Mouse (Mus musculus) urinary bladder, adult 18-20 months (tissue): Measurements from ENCODE around the gene Ins2.

ENCODE experiments used
- DNase-seq, 2 experiments: peaks; one replicate each; pipeline ENCODE4 v3.0.0; 2022; ENCODE audit warnings: low spot score in 2 of 2, mixed read lengths in 2 of 2

The Ins2 gene

DNA sequence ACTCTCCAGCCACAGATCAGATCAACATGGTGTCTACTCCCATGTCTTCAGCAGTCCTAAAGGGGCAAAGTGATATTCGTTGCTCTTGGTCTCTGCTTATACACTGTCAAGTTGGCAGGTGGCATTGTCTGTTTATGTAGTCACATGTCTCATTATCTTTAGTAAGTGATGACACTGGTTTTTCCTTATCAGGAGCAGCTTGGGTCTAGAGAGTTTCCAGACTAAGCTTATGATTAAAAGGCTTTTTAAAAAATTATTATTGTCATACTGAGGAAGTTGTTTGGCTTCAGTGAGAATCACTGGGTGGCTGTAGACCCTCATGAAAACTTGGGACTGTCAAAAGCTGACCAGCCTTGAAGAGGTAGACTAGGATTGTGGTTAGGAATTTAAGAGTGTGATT, at the start of gene Ins2:
TSS of gene Ins2 (minus strand) at position 101 of the 400 bp plus-strand sequence.
- DNase-seq: no peak

GRCm38 (mm10) chr7:142792650-142793275, 49.6 kb upstream of the Ins2 start:
- DNase-seq: no peak

DNA sequence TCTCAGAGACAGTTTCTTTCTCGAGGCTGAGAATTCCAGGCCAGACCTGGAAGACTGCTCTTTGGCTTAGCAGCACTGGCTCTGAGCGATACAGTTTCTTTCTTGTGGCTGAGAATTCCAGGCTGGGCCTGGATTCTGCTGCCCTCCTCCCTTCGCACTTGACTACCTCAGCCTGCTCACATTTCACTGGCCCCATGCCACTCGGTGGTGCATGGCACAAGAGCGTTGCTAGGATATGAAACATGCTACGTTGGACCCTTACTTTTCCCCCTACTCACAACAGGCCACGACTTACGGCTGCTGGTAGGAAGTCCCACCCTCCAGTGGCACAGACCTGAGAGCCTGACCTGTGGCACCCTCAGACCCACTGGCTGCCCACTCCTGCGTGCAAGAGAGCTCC, 46.5 kb upstream of the Ins2 start:
- DNase-seq: no peak

DNA sequence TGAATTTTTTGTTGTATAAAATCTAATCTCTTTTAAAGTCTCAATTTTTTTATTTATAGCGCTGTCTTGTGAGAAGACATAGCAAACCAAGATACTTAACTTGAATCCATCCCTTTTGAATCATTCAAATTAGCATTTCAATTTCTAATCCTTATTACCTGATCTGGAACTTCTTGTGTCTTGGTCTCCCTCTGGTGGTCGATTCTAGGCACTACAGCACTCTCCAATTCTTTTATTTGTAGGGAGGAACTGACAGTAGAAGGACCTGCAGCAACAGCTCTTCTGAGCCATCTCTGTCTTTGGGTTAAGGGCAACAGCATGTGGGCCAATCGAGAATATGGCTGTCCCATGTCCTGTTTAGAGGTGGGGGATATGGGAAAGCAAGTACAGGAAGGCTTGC, 5.4 kb downstream of the Ins2 start:
- DNase-seq: no peak

- no peak for DNase-seq
These were observed 6.2 kb downstream of the Ins2 start for GRCm38 (mm10) chr7:142736943-142737490.

DNA sequence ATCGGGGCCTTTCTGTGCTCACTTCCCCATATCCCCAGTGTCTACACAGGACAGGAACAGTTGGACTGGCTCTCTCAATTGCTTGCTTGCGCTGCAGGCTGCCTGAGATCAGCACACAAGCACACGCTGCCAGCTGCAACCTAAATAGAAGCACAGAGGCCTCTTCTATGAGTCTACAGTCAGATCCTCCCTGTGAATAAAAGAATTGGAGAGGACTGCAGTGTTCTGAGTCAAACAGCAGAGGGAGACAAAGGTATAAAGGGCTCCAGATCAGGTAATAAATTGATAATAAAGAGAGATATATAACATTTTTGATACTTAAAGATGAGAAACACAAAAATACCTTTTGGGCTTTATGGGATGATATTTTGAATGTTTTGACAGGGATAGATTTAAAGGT, 17.2 kb downstream of the Ins2 start:
- DNase-seq: no peak

DNA sequence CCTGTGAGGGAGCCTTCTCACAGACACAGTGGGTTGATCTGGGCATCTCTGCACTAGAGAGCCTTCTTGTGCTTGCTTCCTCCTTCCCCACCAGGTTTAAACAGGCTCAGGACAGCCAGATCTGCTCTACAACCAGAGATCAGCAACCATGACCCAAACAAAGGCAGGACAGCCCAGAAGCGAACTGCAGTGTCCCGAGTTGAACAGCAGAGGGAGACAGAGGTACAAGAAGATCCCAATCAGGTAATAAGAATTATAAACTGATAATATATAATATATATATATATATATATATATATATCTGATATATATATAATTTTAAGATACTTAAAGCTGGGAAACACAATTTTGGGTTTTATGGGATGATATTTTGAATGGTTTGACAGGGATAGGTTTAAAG, 22.5 kb downstream of the Ins2 start:
- DNase-seq: no peak

- DNase-seq: no peak
These were observed 28.2 kb downstream of the Ins2 start for GRCm38 (mm10) chr7:142714783-142715498.

GRCm38 (mm10) chr7:142706873-142707272, 36.3 kb downstream of the Ins2 start:
- no peak for DNase-seq

GRCm38 (mm10) chr7:142699334-142699860, 43.8 kb downstream of the Ins2 start:
- no peak for DNase-seq

DNA sequence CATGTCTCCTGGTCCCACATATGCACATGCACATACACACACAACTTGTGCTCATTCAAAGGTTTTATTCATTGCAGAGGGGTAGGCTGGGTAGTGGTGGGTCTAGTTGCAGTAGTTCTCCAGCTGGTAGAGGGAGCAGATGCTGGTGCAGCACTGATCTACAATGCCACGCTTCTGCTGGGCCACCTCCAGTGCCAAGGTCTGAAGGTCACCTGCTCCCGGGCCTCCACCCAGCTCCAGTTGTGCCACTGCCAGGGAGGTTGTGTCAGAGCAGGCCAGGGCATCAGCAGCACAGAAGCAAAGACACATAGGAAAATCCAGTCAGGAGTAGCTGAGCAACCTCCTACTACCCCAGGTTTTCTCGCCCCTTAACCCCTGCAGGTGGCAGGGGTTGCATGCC, 64.6 kb downstream of the Ins2 start:
- DNase-seq: no peak

DNA sequence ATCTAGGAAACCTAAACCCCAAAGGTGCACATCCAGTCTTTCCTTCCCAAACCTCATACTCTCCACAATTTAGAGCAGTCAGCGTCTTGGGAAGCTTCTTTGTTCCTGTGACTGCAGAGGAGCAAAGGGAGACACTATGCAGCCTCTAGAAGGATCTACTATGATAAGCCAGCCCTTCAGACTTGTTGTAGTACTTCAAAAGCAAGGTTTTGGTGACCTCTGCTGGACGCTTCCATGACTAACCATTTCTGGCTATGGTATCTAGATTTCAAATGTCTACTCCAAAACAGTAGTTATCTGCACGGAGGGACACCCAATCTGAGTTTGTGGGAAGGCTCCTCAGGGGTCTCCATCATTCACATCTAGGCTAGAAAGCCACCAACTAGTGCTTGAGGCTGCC, 67.5 kb downstream of the Ins2 start:
- peak in 1 of 2 experiments; percentile 25 for DNase-seq

GRCm38 (mm10) chr7:142675141-142675540, 68.0 kb downstream of the Ins2 start:
- DNase-seq: no peak

- DNase-seq: peak in 1 of 2 experiments; percentile 28
These were observed 71.1 kb downstream of the Ins2 start for GRCm38 (mm10) chr7:142672120-142672519.

DNA sequence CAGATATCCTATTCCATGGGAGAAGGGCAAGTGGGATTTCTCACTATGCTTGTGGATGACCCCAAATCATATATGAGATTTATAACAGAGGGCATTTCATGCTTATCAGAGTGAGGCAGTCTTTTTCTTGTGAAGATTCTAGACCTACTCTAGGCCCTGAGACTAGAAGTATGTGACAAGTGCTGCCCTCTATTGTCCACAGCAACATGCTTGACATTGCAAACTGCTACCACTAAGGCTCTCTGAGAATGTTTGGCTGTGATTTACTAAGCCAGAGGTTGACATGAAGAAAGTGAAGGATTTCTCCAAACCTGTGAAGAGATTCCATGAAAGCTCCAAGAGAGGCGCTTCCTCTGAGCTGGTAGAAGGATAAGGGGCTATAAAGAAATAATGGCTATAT, 72.1 kb downstream of the Ins2 start:
- no peak for DNase-seq

DNA sequence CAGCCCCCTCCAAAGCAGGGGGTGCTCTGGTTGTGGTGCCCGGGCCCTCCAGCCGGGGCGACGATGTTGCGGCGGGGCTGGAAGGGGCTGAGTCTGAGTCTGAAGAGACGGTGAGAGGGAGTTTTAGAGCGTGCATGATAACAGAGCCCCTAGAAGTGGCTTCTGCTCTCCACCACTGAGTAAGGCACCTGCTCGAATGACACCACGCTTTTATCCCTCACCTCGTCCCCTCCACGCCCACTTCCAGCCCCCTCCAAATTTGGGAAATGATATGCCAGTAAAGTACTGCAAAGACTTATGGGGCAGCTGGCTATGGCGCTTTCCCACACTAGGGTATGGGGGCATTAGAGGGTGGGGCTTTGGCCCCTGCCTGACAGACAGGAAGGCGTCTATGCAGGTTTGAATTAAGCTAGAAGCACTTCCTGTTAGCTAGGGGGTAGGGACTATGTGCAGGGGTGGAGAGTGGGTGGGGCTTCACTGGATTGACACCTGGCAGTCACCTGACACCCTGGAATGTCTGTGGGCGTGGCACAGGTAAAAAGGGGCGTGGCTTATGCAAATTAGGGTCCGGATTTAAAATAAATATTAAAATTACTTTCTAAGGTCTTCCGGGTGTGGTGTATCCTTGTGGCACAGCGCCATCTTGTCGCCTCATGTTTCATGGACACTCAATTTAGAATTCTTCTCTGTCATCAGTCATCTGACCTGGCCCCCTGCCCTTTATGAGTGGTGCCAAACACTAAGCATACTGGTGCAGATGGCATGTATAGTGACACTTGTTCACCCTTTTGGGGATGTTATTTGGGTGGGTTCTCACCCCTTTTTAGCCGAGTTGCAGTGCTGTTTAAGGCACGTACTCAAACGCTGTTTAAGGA, 73.2 kb downstream of the Ins2 start, which contains the start of gene Gm49394:
TSS of gene Gm49394 (minus strand) at position 192 of the 875 bp plus-strand sequence.
- DNase-seq: no peak

- no peak for DNase-seq
These were observed 74.9 kb downstream of the Ins2 start for GRCm38 (mm10) chr7:142668328-142668727.

DNA sequence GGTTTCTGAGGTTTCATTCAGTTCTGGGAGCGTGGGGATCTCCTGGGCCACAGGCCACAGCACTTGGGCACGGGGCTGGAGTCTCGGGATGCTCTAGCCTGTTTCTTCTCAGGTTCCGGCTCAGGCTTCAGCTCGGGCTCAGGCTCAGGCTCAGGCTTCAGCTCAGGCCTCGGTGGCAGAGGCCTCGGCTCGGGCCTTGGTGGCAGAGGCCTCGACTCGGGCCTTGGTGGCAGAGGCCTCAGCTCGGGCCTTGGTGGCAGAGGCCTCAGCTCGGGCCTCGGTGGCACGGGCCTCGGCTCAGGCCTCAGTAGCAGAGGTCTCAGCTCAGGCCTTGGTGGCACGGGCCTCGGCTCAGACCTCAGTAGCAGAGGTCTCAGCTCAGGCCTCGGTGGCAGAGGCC, 75.7 kb downstream of the Ins2 start:
- no peak for DNase-seq

DNA sequence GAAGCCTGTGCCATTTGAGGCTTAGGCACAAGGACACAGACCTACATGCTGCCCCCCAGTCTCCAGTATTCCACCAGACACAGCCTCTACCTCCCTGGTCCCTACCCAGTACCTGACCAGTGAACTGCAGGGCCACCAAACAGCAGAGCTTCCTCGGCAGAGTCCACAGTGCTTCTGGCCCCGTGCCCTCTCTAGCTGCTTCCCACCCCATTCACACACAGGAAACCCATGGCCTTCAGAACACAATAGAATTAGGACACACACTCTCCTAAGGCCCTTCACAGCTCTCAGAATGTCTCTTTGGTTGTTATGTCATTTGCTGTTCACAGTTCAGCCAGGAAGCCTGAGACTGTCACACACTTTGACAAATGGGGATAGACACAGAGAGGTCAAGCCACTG, 76.5 kb downstream of the Ins2 start, which contains the start of gene Igf2:
TSS of gene Igf2 (minus strand) at position 158 of the 400 bp plus-strand sequence.
- DNase-seq: no peak

GRCm38 (mm10) chr7:142666109-142666508, 77.1 kb downstream of the Ins2 start:
- no peak for DNase-seq

GRCm38 (mm10) chr7:142665364-142665763, 77.8 kb downstream of the Ins2 start:
- no peak for DNase-seq
